ENCODE assay signal across 10 mouse cellular contexts in genomic region chr17:3442526-3443401, GRCm38 (mm10).
DNase-seq lines count a peak whose midpoint lies in the region; ATAC-seq lines count a peak whose summit lies in the region.
"Had no signal": no experiment of that assay in that cellular context is flagged by ENCODE, and none has a peak within 500 bp of the region (broad histone marks: within the 10 kb centered on the region; RNA-seq: fewer than 3 reads in every experiment).

No protein-coding gene starts in this region.

- H3K9me3 ChIP-seq in embryonic facial prominence, embryonic 12.5 days, result no peaks in the 10 kb centered on the region
- H3K9me3 ChIP-seq in embryonic facial prominence, embryonic 10.5 days, result no peaks in the 10 kb centered on the region
- no peaks in the 10 kb centered on the region for H3K9me3 ChIP-seq in lung, embryonic 16.5 days (ENCODE audit: control insufficient read depth, low read length)
- H3K9me3 ChIP-seq in forebrain, embryonic 16.5 days (ENCODE audit: control insufficient read depth, low read length), result no peaks in the 10 kb centered on the region
- no peaks in the 10 kb centered on the region for H3K9me3 ChIP-seq in midbrain, embryonic 13.5 days

- no peak overlapping the region for H3K9ac ChIP-seq in embryonic facial prominence, embryonic 12.5 days
- H3K9ac ChIP-seq in lung, embryonic 16.5 days (ENCODE audit: low read length), result no peak overlapping the region
- 0 out of 2 replicates have a peak overlapping the region, but pooled peaks have one; percentile 30 for H3K9ac ChIP-seq in forebrain, embryonic 16.5 days (replicated peaks; ENCODE audit: low read depth, low read length)
- no peak overlapping the region for H3K9ac ChIP-seq in midbrain, embryonic 13.5 days (replicated peaks)

- no peak overlapping the region for H3K4me3 ChIP-seq in embryonic facial prominence, embryonic 12.5 days
- no peak overlapping the region for H3K4me3 ChIP-seq in embryonic facial prominence, embryonic 10.5 days
- H3K4me3 ChIP-seq in lung, embryonic 16.5 days (ENCODE audit: low read length), result no peak overlapping the region
- H3K4me3 ChIP-seq in forebrain, embryonic 16.5 days (replicated peaks; ENCODE audit: low read length), result no peak overlapping the region
- no peak overlapping the region for H3K4me3 ChIP-seq in midbrain, embryonic 13.5 days (replicated peaks)

- WGBS in embryonic facial prominence, embryonic 12.5 days, result 74% methylated on average over 10 of the region's 10 CpGs
- WGBS in embryonic facial prominence, embryonic 10.5 days, result 82% methylated on average over 10 of the region's 10 CpGs
- 36% methylated on average over 10 of the region's 10 CpGs for WGBS in lung, embryonic 16.5 days
- WGBS in forebrain, embryonic 16.5 days, result 14% methylated on average over 10 of the region's 10 CpGs
- 70% methylated on average over 10 of the region's 10 CpGs for WGBS in midbrain, embryonic 13.5 days

- H3K36me3 ChIP-seq in embryonic facial prominence, embryonic 12.5 days, result no peaks in the 10 kb centered on the region
- H3K36me3 ChIP-seq in embryonic facial prominence, embryonic 10.5 days (replicated peaks), result no peaks in the 10 kb centered on the region; the same call in 1 of the 2 replicates
- no peaks in the 10 kb centered on the region for H3K36me3 ChIP-seq in lung, embryonic 16.5 days (ENCODE audit: control insufficient read depth, insufficient read depth, low read length)
- no peaks in the 10 kb centered on the region; the same call in 1 of the 2 replicates for H3K36me3 ChIP-seq in forebrain, embryonic 16.5 days (ENCODE audit: control insufficient read depth, insufficient read depth)
- no peaks in the 10 kb centered on the region for H3K36me3 ChIP-seq in midbrain, embryonic 13.5 days

- H3K4me2 ChIP-seq in embryonic facial prominence, embryonic 12.5 days (replicated peaks), result no peak overlapping the region
- no peak overlapping the region for H3K4me2 ChIP-seq in lung, embryonic 16.5 days (ENCODE audit: low read depth, low read length)
- 0 out of 2 replicates have a peak overlapping the region, but pooled peaks have one; percentile 3 for H3K4me2 ChIP-seq in forebrain, embryonic 16.5 days (ENCODE audit: low read length)
- no peak overlapping the region for H3K4me2 ChIP-seq in midbrain, embryonic 13.5 days (replicated peaks)

- DNase-seq in embryonic facial prominence, embryonic 10.5 days (ENCODE audit: low spot score), result no peak
- DNase-seq in lung, postnatal 36 days, result no peak
- no peak for DNase-seq in gastrocnemius, postnatal 36 days
- DNase-seq in spleen, adult 12 weeks (ENCODE audit: low spot score), result no peak
- DNase-seq: adrenal gland, adult 2 months had no signal

- intact Hi-C loops in gastrocnemius, postnatal 36 days (cut with DNase I), result no loop called here

- peaks cover 14% of the 10 kb centered on the region; the same call in 1 of the 2 replicates for H3K4me1 ChIP-seq in embryonic facial prominence, embryonic 12.5 days
- peaks cover 12% of the 10 kb centered on the region for H3K4me1 ChIP-seq in embryonic facial prominence, embryonic 10.5 days
- H3K4me1 ChIP-seq in lung, embryonic 16.5 days (replicated peaks; ENCODE audit: control insufficient read depth, insufficient read depth, low read length), result peaks cover 12% of the 10 kb centered on the region
- H3K4me1 ChIP-seq in forebrain, embryonic 16.5 days (replicated peaks; ENCODE audit: control insufficient read depth, insufficient read depth, low read length), result peaks cover 24% of the 10 kb centered on the region
- peaks cover 3% of the 10 kb centered on the region for H3K4me1 ChIP-seq in midbrain, embryonic 13.5 days (replicated peaks)

- 0 out of 2 replicates have a peak overlapping the region, but pooled peaks have one; percentile 17 for H3K27ac ChIP-seq in embryonic facial prominence, embryonic 12.5 days
- no peak overlapping the region for H3K27ac ChIP-seq in embryonic facial prominence, embryonic 10.5 days (replicated peaks)
- peak overlapping the region; percentile 40 for H3K27ac ChIP-seq in lung, embryonic 16.5 days (ENCODE audit: low read length)
- H3K27ac ChIP-seq in forebrain, embryonic 16.5 days (ENCODE audit: low read length), result peak overlapping the region; percentile 89
- H3K27ac ChIP-seq in midbrain, embryonic 13.5 days, result no peak overlapping the region
- H3K27ac ChIP-seq: macrophage had no signal

- no peaks in the 10 kb centered on the region for H3K27me3 ChIP-seq in embryonic facial prominence, embryonic 12.5 days
- no peaks in the 10 kb centered on the region for H3K27me3 ChIP-seq in embryonic facial prominence, embryonic 10.5 days (replicated peaks; ENCODE audit: low read depth, poor library complexity, severe bottlenecking)
- H3K27me3 ChIP-seq in lung, embryonic 16.5 days (ENCODE audit: control insufficient read depth, insufficient read depth, low read depth, low read length), result no peaks in the 10 kb centered on the region
- no peaks in the 10 kb centered on the region for H3K27me3 ChIP-seq in forebrain, embryonic 16.5 days (replicated peaks; ENCODE audit: control insufficient read depth, insufficient read depth, low read length)
- 0 out of 2 replicates have a peak, but pooled peaks cover 4% of the 10 kb centered on the region for H3K27me3 ChIP-seq in midbrain, embryonic 13.5 days

- no peak for ATAC-seq in embryonic facial prominence, embryonic 12.5 days (ENCODE audit: insufficient number of reproducible peaks, insufficient read depth, low FRiP score, low TSS enrichment)
- peak; percentile 78 for ATAC-seq in lung, embryonic 16.5 days (ENCODE audit: low read depth)
- ATAC-seq in forebrain, embryonic 16.5 days, result peak; percentile 94
- peak; percentile 65 for ATAC-seq in midbrain, embryonic 13.5 days

Comparison
In these comparisons a context has a peak if more than half of its experiments do, and no peak if none do; other contexts are left out.
1. H3K27ac ChIP-seq: peak in embryonic facial prominence, embryonic 12.5 days (single experiment), lung, embryonic 16.5 days (single experiment) and forebrain, embryonic 16.5 days (single experiment); none in embryonic facial prominence, embryonic 10.5 days (single experiment) and midbrain, embryonic 13.5 days (single experiment).